Mouse (Mus musculus) megakaryocyte, embryonic 14.5 days (primary cell): Measurements from ENCODE around the gene Spcs2.

Experiments
- FLI1 ChIP-seq: IDR thresholded peaks from 2 replicates; pipeline ENCODE4 v1.6.1; 2012; ENCODE audit warnings: low read length, inconsistent platforms, mixed read lengths
- GATA1 ChIP-seq: IDR thresholded peaks from 3 replicates; pipeline ENCODE4 v1.6.1; 2012; ENCODE audit warnings: mixed read lengths, low read length, inconsistent platforms, borderline replicate concordance

GRCm38 (mm10) chr7:99869296-99869695, 6.0 kb upstream of the Spcs2 start:
- no peak for TF ChIP-seq GATA1
- TF ChIP-seq FLI1: no peak
